Mouse (Mus musculus) olfactory bulb, adult 2 months (tissue): Measurements from ENCODE around the gene Six5. TPM values are rescaled to one million over a fixed set of nuclear protein-coding genes. Genes with fewer than 3 reads are reported as not detected.

Experiments used
- H3K27ac ChIP-seq: fragments of 200-500 bp; 2 replicates; pipeline ENCODE4 v1.5.1; 2012; ENCODE audit warnings: low read depth, low read length; ENCODE audit not compliant: insufficient read depth
- H3K4me1 ChIP-seq: fragments of 200-500 bp; 2 replicates; pipeline ENCODE4 v1.6.1; 2012; ENCODE audit warnings: low read length; ENCODE audit not compliant: control insufficient read depth, insufficient read depth
- H3K4me3 ChIP-seq: fragments of 200-500 bp; 2 replicates; pipeline ENCODE4 v1.5.1; 2012; ENCODE audit warnings: mild to moderate bottlenecking, low read depth, low read length, moderate library complexity; ENCODE audit not compliant: insufficient read depth
- CTCF ChIP-seq: fragments of 200-500 bp; IDR thresholded peaks from 2 replicates; pipeline ENCODE4 v1.5.1; 2012; ENCODE audit warnings: low read depth, mild to moderate bottlenecking, low read length, moderate library complexity; ENCODE audit not compliant: insufficient read depth
- POLR2A ChIP-seq: fragments of 200-500 bp; IDR thresholded peaks from 2 replicates; pipeline ENCODE4 v1.6.1; 2012; ENCODE audit warnings: mild to moderate bottlenecking, low read depth, low read length, moderate library complexity; ENCODE audit not compliant: insufficient read depth
- WGBS: fragments of 180-500 bp; shearing (Covaris S2); methylation state at CpG from one replicate; pipeline ENCODE4 v1.1.7; 2018; 5-methylcytosine and 5-hydroxymethylcytosine counted together
- polyA plus RNA-seq: library from polyadenylated mRNA; stranded (reverse); fragments of >200 nt; gene quantifications from 2 replicates; pipeline ENCODE4 v1.2.4, GENCODE M21; 2012; ENCODE audit warnings: low replicate concordance; ENCODE audit not compliant: missing spikeins, insufficient read depth, insufficient read length

The Six5 gene
- polyA plus RNA-seq, 1 experiment = not detected

DNA sequence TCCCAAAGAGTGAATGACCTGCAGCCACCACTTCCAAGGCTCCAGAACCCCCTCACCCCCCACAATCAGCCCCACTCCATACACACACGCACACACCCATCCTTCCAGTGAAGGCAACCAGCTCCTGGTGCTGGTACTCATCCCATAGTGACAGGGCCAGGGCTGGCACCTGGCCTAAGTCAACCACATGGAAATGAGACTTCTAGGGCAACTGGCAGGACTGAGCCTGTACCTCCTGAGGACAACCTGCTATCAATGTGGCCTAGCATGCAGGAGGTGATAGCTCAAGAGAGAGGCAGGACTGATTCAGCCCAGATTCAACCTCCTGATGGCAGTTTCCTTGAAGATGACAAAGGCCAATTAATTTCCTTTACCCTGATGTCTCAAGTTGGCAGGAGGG is 5.9 kb downstream of the Six5 start:
- Histone ChIP-seq H3K4me3 (no peak overlapping the region), H3K27ac (no peak overlapping the region), H3K4me1 (peaks cover 11% of the 10 kb centered on the region)
- WGBS = 92% methylated on average over 1 of the region's 1 CpGs
- TF ChIP-seq POLR2A (no peak), CTCF (no peak)

GRCm38 (mm10) chr7:19103741-19104140 is 9.3 kb downstream of the Six5 start:
- Histone ChIP-seq H3K27ac (no peak overlapping the region), H3K4me1 (peaks cover 6% of the 10 kb centered on the region; the same call in 1 of the 2 replicates), H3K4me3 (no peak overlapping the region)
- TF ChIP-seq CTCF (no peak), POLR2A (no peak)

GRCm38 (mm10) chr7:19104486-19104885 is 10.1 kb downstream of the Six5 start:
- H3K4me1 ChIP-seq = peaks cover 6% of the 10 kb centered on the region; the same call in 1 of the 2 replicates
- H3K27ac ChIP-seq = no peak overlapping the region
- WGBS = 80% methylated on average over 2 of the region's 2 CpGs
- TF ChIP-seq POLR2A = no peak
- TF ChIP-seq CTCF = no peak
- H3K4me3 ChIP-seq = no peak overlapping the region

DNA sequence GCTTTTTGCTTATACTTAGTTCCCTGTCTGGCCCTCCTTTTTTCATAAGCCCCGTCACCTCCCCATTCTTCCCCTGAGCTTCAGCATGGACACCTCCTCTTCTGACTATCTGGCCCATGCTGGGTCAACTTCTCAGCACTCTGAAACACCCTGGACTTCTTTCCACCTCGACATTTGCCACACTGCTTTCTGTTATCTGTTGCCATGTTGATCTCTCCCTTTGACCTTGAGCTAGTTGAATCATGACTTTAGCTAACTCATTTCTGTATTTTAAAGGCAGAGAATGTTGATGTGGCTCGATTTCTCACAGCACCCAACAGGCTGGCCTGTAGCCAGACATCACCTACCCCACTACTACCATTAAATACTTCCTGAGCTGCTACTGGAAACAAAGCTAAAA is 13.0 kb downstream of the Six5 start:
- WGBS = 64% methylated on average over 3 of the region's 3 CpGs
- H3K27ac ChIP-seq = no peak overlapping the region
- H3K4me1 ChIP-seq = peaks cover 6% of the 10 kb centered on the region; the same call in 1 of the 2 replicates
- H3K4me3 ChIP-seq = no peak overlapping the region
- TF ChIP-seq CTCF = no peak
- no peak for TF ChIP-seq POLR2A

DNA sequence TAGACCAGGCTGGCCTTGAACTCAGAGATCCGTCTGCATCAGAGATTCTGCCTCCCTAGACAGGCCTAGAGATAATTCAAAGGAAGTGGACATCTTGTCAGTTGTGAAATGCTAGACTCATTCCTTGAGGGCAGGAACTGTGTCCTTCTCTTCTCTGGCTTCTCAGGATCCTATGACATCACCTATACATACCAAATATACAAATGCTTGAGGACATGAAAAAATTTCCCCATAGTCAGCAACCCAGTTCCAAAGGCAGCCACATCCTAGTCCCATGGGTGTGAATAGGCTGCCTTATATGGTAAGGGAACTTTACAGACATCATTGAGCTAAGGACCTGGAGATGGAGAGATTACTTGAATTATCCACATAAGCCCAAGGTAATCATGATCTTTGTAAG is 15.2 kb downstream of the Six5 start:
- 96% methylated on average over 1 of the region's 1 CpGs for WGBS
- H3K27ac ChIP-seq = no peak overlapping the region
- no peak for TF ChIP-seq POLR2A
- no peak for TF ChIP-seq CTCF
- no peak overlapping the region for H3K4me3 ChIP-seq
- H3K4me1 ChIP-seq = peaks cover 6% of the 10 kb centered on the region; the same call in 1 of the 2 replicates

DNA sequence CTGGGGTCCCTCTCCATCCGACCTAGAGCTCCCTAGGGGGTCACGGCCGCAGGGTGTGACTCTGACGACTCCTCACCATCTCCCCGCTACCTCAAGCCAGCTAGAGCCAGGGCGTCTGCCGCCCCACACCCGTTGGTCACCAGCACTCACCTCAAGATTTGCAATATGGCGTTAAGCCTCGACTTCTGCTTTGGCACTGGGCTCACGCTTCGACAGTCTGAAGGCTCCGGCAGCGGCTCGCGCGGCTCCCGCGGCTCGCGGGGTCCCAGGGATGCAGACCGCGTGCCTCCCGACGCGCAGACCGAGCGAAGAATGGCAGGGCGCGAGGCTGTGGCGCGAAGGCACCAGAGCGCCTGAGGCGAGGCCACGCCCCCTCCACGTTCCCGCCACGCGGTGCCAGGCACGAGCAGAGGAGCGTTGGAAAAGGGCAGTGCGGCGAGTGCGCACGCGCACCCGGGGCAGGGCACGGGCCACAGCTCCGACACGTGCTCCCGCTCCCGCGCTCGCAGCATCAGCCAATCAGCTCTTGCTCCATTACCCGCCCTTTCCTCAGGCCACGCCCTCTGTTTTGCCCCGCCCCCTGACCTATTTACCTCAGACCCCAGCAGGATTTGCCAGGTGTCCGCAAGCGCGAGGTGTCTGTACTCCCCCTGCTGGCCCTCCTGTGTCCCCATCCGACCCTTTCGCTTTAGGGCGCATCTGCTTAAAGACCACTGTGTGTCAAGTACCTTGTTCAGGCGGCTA is 23.8 kb downstream of the Six5 start, which contains the start of gene Gm4969:
TSS of gene Gm4969 (minus strand) at position 341 of the 744 bp plus-strand sequence.
- Histone ChIP-seq H3K27ac (no peak within 1 kb of the TSS), H3K4me3 (peak within 1 kb of the TSS; percentile 29), H3K4me1 (peaks cover 12% of the 10 kb centered on the region)
- whole genome bisulfite sequencing = 21% methylated on average over 64 of the region's 64 CpGs
- TF ChIP-seq CTCF = no peak
- TF ChIP-seq POLR2A = no peak

GRCm38 (mm10) chr7:19119083-19119482 is 24.7 kb downstream of the Six5 start:
- Histone ChIP-seq H3K4me1 (peaks cover 12% of the 10 kb centered on the region), H3K4me3 (no peak overlapping the region), H3K27ac (no peak overlapping the region)
- 92% methylated on average over 8 of the region's 8 CpGs for WGBS
- no peak for TF ChIP-seq CTCF

DNA sequence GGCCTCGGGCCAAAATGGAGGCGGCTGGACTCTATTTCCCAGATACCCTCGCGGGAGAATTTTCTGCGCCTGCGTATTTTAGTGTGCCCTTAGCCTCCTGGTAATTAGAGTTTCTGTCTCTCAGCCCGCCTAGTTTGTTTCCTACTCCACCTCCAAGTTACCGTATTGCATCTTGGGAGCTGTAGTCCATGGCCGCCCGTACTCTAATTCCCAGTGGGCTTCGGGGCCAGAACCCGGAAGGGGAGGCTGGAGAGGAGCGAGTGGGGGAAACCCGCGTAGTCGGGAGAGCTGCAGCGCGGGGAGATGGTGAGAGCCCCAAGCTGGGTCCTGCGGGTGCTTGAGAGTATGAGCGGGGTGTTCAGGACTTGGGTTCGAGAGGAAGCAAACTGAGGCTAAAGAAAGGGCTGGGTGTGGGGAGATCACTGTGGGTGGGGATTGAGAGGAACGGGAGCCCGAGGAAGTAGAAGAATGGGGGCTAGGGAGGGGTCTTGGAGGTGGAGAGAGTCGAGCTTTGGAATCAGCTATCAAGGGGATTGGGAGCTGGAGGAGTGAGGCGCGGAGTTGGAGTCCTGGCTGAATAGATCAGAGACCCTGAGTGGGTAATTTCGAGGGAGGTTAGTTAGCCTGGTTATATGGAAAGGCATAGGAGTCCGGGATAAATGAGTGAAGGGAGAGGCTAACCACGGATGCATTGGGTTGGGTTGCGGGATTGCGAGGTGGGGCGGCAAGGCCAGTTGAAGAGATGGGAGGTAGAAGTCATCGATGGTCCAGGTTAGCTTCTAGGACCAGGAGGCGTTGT is 25.4 kb downstream of the Six5 start, which contains the start of gene Fbxo46:
TSS of gene Fbxo46 (plus strand) at position 229 of the 799 bp plus-strand sequence.
- 0 out of 2 replicates have a peak within 1 kb of the TSS, but pooled peaks have one; percentile 45 for H3K27ac ChIP-seq
- peak within 1 kb of the TSS; percentile 95 for H3K4me3 ChIP-seq
- no peak for TF ChIP-seq CTCF
- TF ChIP-seq POLR2A = peak; percentile 93
- WGBS = 2% methylated on average over 34 of the region's 34 CpGs
- H3K4me1 ChIP-seq = peaks cover 12% of the 10 kb centered on the region

GRCm38 (mm10) chr7:19121686-19122085 is 27.3 kb downstream of the Six5 start:
- WGBS = 76% methylated on average over 4 of the region's 4 CpGs
- H3K4me3 ChIP-seq = no peak overlapping the region
- no peak for TF ChIP-seq CTCF
- TF ChIP-seq POLR2A = no peak
- H3K4me1 ChIP-seq = peaks cover 12% of the 10 kb centered on the region
- no peak overlapping the region for H3K27ac ChIP-seq
